Mouse (Mus musculus) lung, embryonic 16.5 days (tissue): Measurements from ENCODE around the gene Dnase2a. TPM values are rescaled to one million over a fixed set of nuclear protein-coding genes. Genes with fewer than 3 reads are reported as not detected.

Experiments
- ATAC-seq: fragments of 200-750 bp; cut with Nextera tagmentation; 2 replicates; pipeline ENCODE4 v1.8.0; 2017; ENCODE audit warnings: low read depth, mild to moderate bottlenecking, moderate library complexity
- H3K27ac ChIP-seq: fragments of 300-500 bp; sonication (generic); 2 replicates; pipeline ENCODE4 v1.5.1; 2014; ENCODE audit warnings: mild to moderate bottlenecking, control low read depth, low read length
- H3K27me3 ChIP-seq: fragments of 300-500 bp; sonication (generic); 2 replicates; pipeline ENCODE4 v1.6.1; 2014; ENCODE audit warnings: low read depth, low read length, mixed read lengths; ENCODE audit not compliant: control insufficient read depth, insufficient read depth
- H3K36me3 ChIP-seq: fragments of 300-500 bp; sonication (generic); 2 replicates; pipeline ENCODE4 v1.6.1; 2014; ENCODE audit warnings: low read length; ENCODE audit not compliant: control insufficient read depth, insufficient read depth
- H3K4me1 ChIP-seq: fragments of 300-500 bp; sonication (generic); replicated peaks from 2 replicates; pipeline ENCODE4 v1.6.1; 2014; ENCODE audit warnings: low read length, mixed read lengths; ENCODE audit not compliant: control insufficient read depth, insufficient read depth
- H3K4me2 ChIP-seq: fragments of 300-500 bp; sonication (generic); 2 replicates; pipeline ENCODE4 v1.6.1; 2014; ENCODE audit warnings: low read depth, low read length, control low read depth
- H3K4me3 ChIP-seq: fragments of 300-500 bp; sonication (generic); 2 replicates; pipeline ENCODE4 v1.5.1; 2014; ENCODE audit warnings: mild to moderate bottlenecking, low read length, control low read depth
- H3K9ac ChIP-seq: fragments of 300-500 bp; sonication (generic); 2 replicates; pipeline ENCODE4 v1.6.1; 2014; ENCODE audit warnings: low read length, control low read depth
- H3K9me3 ChIP-seq: fragments of 300-500 bp; sonication (generic); 2 replicates; pipeline ENCODE4 v1.6.1; 2016; ENCODE audit warnings: low read length; ENCODE audit not compliant: control insufficient read depth
- WGBS: fragments of 180-500 bp; shearing (Covaris S2); extraction: QIAGEN DNeasy Blood & Tissue Kit; methylation state at CpG from one replicate; pipeline ENCODE4 v1.1.7; 2014; 5-methylcytosine and 5-hydroxymethylcytosine counted together
- polyA plus RNA-seq: library from polyadenylated mRNA; unstranded; fragments of >200 nt; fragmentation: Nextera tagmentation; extraction: Ambion mirVana; gene quantifications from 2 replicates; pipeline ENCODE4 v1.2.1, GENCODE M21; 2015

The Dnase2a gene
- polyA plus RNA-seq, 1 experiment from 2014 or later: 19.9 TPM

DNA sequence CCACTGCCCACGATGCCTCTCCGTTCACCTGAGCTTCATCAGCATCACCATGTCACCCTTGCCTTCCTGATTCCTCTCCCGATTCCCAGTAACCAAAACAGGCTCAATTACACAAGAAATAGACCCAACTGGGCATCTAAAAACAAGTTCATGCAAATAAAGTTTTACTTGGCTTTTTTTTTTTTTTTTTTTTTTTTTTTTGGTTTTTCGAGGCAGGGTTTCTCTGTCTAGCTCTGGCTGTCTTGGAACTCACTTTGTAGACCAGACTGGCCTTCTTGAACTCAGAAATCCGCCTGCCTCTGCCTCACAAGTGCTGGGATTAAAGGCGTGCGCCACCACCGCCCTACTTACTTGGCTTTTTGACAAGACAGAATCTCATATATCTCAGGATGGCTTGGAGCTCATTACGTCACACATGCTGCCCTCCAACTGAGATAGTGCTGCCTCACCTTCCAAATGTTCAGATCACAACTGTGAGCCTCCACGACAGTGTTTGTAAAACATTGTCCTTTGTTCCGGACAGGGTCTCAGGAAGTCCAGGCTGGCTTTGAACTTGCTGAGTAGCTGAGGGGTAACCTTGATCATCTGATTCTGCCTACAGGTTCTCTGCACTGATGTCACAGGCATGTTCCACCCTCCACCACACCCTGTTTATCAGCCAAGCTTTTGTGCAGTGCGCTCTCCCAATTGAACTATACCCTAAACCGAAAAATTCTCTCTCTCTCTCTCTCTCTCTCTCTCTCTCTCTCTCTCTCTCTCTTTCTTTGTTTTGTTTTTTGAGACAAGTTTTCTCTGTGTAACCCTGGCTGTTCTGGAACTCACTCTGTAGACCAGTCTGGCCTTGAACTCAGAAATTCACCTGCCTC, 29.5 kb downstream of the Dnase2a start:
- Histone ChIP-seq H3K27me3 (peaks cover 52% of the 10 kb centered on the region), H3K27ac (no peak overlapping the region), H3K4me3 (peak overlapping the region; percentile 41; the same call in 1 of the 2 replicates), H3K4me2 (no peak overlapping the region), H3K4me1 (peaks cover 4% of the 10 kb centered on the region), H3K9me3 (no peaks in the 10 kb centered on the region), H3K36me3 (no peaks in the 10 kb centered on the region), H3K9ac (no peak overlapping the region)
- no peak for ATAC-seq
- 63% methylated on average over 13 of the region's 13 CpGs for WGBS

GRCm38 (mm10) chr8:84943699-84944098, 35.3 kb downstream of the Dnase2a start:
- H3K36me3 ChIP-seq: no peaks in the 10 kb centered on the region
- H3K27me3 ChIP-seq: peaks cover 45% of the 10 kb centered on the region
- peaks cover 10% of the 10 kb centered on the region; the same call in 1 of the 2 replicates for H3K4me1 ChIP-seq
- H3K4me3 ChIP-seq: no peak overlapping the region
- ATAC-seq: no peak
- no peaks in the 10 kb centered on the region for H3K9me3 ChIP-seq
- H3K27ac ChIP-seq: no peak overlapping the region
- H3K4me2 ChIP-seq: no peak overlapping the region
- no peak overlapping the region for H3K9ac ChIP-seq
- 13% methylated on average over 4 of the region's 4 CpGs for WGBS

DNA sequence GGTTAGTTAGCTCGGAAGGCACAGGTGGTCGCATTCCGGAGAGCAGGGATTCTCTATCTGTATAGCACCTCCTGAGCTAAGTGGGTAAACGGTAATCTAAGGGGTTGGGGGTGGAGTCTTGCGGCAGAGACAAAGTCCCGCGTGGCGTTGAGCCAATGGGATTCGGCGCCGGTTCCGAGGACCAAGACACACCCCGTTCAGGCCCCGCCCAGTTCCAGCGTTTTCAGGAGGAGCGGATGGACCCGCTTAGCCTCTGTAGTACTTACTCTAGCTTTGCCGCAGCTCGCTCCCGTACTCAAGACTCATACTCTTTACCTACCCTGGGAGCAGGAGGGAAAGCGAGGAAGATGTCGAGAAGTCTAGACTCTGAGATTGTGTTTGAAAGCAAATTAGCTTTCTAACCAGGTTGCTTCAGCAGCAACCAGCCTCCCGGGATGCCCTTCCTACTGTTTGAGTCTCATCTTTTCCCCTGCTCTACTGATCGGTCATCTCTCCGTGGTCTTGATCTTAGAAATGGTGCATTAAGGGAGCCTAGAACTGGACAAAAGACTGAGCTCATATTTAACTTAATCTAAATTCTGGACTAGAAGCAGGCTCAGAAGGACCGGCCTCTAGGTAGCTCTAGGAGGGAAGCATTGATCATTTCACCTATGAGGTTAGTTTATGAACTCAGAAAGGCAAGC, 36.3 kb downstream of the Dnase2a start:
- Histone ChIP-seq H3K36me3 (no peaks in the 10 kb centered on the region), H3K4me3 (no peak overlapping the region), H3K27me3 (peaks cover 44% of the 10 kb centered on the region), H3K9me3 (no peaks in the 10 kb centered on the region), H3K4me1 (peaks cover 10% of the 10 kb centered on the region; the same call in 1 of the 2 replicates), H3K4me2 (no peak overlapping the region), H3K9ac (no peak overlapping the region), H3K27ac (no peak overlapping the region)
- 4% methylated on average over 26 of the region's 26 CpGs for WGBS
- ATAC-seq: 0 out of 2 replicates have a peak, but pooled peaks have one; percentile 41

- 0 out of 2 replicates have a peak, but pooled peaks have one; percentile 13 for ATAC-seq
- no peak overlapping the region for H3K4me2 ChIP-seq
- peaks cover 44% of the 10 kb centered on the region for H3K27me3 ChIP-seq
Observed at GRCm38 (mm10) chr8:84945235-84945632, 36.9 kb downstream of the Dnase2a start.

GRCm38 (mm10) chr8:84945633-84946527, 37.5 kb downstream of the Dnase2a start:
- Histone ChIP-seq H3K4me1 (peaks cover 10% of the 10 kb centered on the region; the same call in 1 of the 2 replicates), H3K9ac (no peak overlapping the region), H3K9me3 (no peaks in the 10 kb centered on the region), H3K4me3 (peak overlapping the region; percentile 49), H3K27ac (no peak overlapping the region), H3K36me3 (no peaks in the 10 kb centered on the region), H3K4me2 (peak overlapping the region; percentile 82), H3K27me3 (peaks cover 48% of the 10 kb centered on the region)
- 0 out of 2 replicates have a peak, but pooled peaks have one; percentile 18 for ATAC-seq
- WGBS: 1% methylated on average over 50 of the region's 67 CpGs

More at GRCm38 (mm10) chr8:84945235-84945632, 36.9 kb downstream of the Dnase2a start:
- no peaks in the 10 kb centered on the region for H3K9me3 ChIP-seq
- no peak overlapping the region for H3K9ac ChIP-seq
- H3K4me3 ChIP-seq: no peak overlapping the region
- no peak overlapping the region for H3K27ac ChIP-seq
- H3K4me1 ChIP-seq: peaks cover 10% of the 10 kb centered on the region; the same call in 1 of the 2 replicates
- H3K36me3 ChIP-seq: no peaks in the 10 kb centered on the region
- 4% methylated on average over 11 of the region's 11 CpGs for WGBS

GRCm38 (mm10) chr8:84946528-84947240, 38.3 kb downstream of the Dnase2a start, which contains the start of gene Rtbdn:
TSS of gene Rtbdn (plus strand) at chr8:84946991.
- no peaks in the 10 kb centered on the region for H3K36me3 ChIP-seq

DNA sequence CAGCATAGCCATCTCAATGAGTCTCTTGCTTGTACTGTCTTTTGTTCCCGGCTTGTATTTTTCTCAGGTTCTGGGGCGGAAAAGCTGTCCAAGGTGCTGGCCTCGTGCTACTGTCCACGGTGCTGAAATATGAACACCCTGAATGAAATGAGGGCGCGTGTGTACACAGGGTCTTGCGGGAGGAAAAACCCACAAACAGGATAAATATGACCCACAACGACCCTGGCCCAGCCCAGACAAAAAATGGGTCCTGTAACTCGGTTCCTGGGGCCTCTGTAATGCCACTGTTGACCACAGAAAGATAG, 38.8 kb downstream of the Dnase2a start:
- Histone ChIP-seq H3K27me3 (peaks cover 48% of the 10 kb centered on the region), H3K4me2 (no peak overlapping the region), H3K27ac (no peak overlapping the region), H3K9ac (no peak overlapping the region), H3K4me3 (no peak overlapping the region), H3K9me3 (no peaks in the 10 kb centered on the region), H3K36me3 (no peaks in the 10 kb centered on the region), H3K4me1 (peaks cover 10% of the 10 kb centered on the region; the same call in 1 of the 2 replicates)
- ATAC-seq: peak; percentile 34; the same call in 1 of the 2 replicates
- WGBS: 9% methylated on average over 9 of the region's 9 CpGs

More at GRCm38 (mm10) chr8:84946528-84947240, 38.3 kb downstream of the Dnase2a start, which contains the start of gene Rtbdn:
- Histone ChIP-seq H3K9ac (no peak within 1 kb of the TSS), H3K4me1 (peaks cover 10% of the 10 kb centered on the region; the same call in 1 of the 2 replicates), H3K4me3 (peak within 1 kb of the TSS; percentile 49), H3K27me3 (peaks cover 48% of the 10 kb centered on the region), H3K27ac (no peak within 1 kb of the TSS), H3K9me3 (no peaks in the 10 kb centered on the region), H3K4me2 (peak within 1 kb of the TSS; percentile 82)
- peak; percentile 31; the same call in 1 of the 2 replicates for ATAC-seq
- 12% methylated on average over 17 of the region's 17 CpGs for WGBS

DNA sequence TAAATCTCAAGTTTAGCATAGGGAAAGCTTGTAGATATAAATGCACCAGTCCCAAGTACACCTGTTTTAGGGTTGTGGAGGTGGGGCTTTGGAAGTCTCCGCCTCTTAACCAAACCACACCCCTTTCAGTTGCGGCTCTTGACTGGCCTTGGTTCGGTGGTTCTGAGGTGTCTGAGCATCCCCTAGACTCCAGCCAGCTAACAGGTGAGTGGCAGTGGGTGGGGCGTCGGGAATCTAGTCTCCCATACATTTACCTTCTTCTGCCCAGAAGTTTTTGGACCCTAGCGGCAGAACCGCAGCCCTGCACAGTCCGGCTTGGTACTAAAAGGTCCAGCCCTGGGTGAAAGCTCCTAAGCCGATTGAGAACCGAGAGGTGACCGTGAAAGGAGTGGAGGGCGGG, 41.4 kb downstream of the Dnase2a start:
- Histone ChIP-seq H3K4me3 (no peak overlapping the region), H3K36me3 (no peaks in the 10 kb centered on the region), H3K9ac (no peak overlapping the region), H3K9me3 (no peaks in the 10 kb centered on the region), H3K27ac (no peak overlapping the region), H3K4me2 (no peak overlapping the region), H3K27me3 (peaks cover 31% of the 10 kb centered on the region), H3K4me1 (peaks cover 10% of the 10 kb centered on the region; the same call in 1 of the 2 replicates)
- 17% methylated on average over 12 of the region's 12 CpGs for WGBS
- ATAC-seq: no peak
